Mouse (Mus musculus) fibroblast of lung, adult 2 months (primary cell): ENCODE data around the gene Cebpe.

ENCODE experiments used
- DNase-seq: peaks from one replicate; pipeline ENCODE4 v3.0.0-alpha.2; 2011; ENCODE audit warnings: low read depth

The Cebpe gene

DNA sequence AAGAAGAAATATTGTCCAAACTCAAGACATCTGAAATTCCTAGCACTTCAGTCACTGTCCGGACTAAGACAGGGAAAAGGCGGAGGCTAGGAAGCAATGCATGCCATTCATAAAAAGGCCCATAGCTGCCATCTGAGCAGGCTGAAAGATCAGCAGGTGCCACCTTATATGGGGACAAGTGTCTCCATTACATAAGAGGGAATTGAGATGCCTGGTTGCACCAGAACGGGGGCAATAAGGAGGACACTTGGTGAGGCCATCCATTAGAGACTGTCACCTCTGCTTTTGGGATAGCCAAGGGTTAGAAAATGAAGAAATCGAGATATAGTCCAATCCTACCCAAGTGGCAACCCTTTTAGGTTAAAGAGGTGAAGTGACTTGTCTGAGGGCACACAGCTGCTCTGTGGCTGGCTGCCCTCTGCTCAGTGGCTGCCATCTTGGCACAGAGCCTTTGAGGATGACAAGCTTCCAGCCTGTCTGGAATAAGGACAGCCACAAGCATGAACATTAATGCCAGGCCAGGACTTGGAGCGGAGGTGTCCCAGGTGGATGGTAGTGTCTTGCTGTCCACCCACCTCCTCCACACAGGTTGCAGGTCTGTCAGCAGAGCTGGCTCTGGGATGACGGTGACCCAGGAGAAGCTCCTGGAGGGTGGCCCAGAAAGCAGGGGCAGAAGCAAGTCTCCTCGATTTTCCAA, 8.8 kb upstream of the Cebpe start:
- no peak for DNase-seq

DNA sequence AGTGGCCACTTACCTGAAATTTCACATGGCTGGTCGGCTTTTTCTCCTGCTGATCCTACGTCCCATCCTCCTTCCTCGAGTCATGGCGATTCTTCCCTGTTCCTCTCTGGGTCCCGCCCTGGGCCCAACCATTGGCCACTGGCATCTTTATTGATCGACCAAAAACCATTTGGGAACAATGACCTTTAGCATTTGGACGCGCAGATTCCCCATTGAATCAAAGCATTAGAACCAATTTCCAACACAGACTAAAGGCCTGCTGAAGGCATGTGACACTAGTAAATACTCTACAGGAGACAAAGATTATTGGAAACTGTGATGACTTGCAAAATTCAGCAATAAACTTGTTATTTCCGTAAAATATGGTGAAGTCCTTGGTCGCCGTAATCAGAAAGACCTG, 8.1 kb upstream of the Cebpe start:
- DNase-seq: no peak

DNA sequence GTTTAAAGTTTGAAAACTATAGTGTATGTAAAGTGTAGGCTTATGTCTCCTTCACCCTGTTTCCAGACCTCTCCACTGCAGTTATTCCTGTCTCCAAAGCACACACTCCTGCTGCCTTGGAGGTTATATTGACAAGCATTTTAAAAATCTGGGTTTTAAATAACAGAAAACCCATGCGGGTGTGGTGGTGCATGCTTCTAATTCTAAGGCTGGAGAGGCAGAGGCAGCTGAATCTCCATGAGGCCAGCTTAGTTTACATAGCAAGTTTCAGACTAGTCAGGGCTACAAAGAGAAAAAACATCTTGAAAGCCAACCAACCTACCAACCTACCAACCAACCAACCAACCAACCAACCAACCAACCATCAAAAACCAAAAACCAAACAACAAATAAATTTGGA, 3.4 kb upstream of the Cebpe start:
- no peak for DNase-seq

DNA sequence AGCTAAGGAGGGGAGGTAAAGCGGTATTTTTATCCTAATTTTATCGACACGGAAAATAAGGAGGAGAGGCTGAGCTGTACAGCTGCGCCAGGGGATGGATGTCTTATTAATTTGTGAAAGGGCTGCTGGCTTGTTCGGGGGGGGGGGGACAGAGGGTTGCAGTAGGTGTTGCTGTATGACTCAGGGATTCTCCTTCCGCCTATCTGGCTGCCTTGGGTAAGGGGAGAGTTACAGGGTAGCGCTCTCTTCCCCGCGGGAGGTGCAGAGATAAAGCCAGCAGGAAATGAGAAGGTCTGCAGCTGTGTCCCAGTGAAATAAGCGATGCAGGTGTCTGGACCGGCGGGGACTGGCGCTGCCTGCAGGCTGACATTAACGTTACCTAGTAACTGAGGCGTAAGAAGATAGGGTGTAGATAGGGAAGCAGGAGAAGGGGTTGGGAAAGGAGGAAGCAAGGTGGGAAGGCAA, 2.7 kb upstream of the Cebpe start:
- no peak for DNase-seq

DNA sequence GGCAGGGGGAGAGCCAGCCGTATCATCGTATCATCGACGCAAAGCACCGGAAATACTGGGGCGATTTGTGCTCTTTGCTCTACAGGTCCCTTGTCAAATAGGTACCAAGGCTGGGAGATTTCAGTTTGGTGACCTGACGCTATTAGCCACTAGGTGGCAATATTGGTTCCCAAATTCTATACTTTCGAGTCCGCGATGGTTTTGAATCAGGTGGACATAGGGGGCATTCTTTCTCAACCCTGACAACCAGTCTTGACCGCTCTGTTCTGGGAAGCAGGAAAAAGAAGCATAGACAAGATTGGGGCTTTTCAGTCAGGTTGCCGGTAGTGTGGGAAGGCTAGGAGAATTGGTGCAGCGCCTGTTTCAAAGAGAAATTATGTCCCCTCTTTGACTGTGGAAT, 2.1 kb upstream of the Cebpe start:
- DNase-seq: peak; percentile 42

DNA sequence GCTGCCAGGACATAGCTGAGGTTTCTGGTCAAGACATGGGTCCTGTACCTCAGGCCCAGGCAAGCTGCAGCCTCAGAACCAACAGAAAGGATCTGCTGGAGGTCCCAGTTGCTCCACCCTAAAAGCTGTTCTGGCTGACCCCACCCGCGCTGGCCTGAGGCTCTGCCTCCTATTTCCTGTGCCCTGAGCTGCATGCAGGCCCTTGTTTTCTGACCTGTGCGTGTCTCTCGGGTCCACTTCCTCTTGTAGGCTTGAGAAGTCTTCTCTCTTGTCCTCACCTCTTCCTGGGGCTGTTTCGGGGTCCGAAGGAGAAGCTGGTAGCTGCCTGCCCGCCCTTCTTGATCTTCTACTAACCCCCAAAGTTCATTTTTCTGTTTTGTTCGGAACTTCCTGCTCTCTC, 887 bp upstream of the Cebpe start:
- no peak for DNase-seq

DNA sequence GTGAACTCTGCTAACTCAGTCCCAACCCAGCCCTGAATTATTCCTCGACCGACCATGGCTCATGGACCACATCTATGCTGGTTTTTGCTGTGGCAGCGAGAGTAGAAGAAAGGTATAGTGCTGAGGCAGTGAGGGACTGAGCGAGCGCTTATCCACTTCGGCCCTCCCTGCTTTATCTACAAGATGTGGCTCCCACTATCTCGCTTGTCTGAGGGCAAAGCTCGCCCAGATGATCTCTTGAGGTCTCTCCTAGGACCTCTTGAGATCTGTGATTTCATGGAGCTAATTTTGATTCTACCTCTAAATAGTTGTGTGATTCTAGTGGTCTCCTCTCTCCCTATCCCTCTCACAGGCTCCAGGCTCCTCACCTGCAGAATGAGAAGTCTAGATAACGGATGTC, 2.9 kb downstream of the Cebpe start:
- no peak for DNase-seq

DNA sequence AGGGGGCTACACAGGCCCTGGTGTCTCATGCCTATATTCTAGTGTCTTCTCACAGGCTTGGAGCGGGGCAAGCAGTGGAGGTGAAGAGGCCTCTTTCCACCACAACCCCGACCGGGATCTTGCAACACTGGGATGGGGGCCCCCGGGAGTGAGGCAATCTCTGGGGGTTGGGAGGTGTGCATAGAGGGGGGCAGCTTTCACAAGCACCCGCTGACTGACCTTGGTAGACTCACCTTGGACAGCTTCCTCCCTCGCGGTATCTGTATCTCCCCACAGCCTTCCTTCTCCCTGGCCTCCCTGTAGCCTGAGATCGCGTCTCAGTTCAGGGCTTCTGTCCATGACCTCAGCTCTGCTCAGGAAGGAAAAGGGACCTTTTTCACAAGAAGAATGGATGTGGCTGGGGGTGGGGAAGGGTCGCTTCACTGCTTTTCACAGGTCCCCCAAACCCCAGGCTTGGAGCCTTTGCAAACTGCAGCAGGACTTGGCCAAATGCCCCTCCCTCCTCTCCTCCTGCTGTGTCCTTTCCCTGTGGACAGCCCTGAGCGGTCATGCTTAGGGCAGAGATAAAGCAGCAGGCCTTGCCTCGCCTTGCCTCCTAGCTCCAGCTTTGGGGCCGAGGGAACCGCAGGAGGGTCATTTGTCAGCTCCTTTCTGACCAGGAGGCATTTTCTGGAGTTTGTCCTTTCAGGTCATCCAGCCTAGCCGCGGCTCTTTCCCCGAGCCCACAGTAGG, 5.2 kb downstream of the Cebpe start:
- no peak for DNase-seq

DNA sequence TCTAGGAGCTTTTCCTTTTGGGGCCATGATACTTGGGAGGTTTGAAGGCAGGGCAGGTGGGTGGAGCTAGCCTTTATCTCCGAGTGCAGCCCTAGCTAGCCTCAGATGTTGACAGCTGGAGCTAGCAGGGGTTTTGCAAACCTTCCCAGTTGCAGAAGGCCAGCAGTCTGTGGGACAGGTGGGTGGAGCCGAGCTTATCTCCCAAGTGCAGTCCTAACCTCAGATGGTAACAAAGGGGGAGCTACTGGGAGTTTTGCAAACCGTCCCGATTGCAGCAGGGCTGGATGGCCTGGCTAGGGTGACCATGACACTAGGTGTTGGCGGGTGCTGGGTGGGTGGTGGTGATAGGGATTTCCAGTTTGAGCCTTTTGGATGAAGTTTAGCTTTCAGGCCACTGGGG, 6.1 kb downstream of the Cebpe start:
- no peak for DNase-seq

DNA sequence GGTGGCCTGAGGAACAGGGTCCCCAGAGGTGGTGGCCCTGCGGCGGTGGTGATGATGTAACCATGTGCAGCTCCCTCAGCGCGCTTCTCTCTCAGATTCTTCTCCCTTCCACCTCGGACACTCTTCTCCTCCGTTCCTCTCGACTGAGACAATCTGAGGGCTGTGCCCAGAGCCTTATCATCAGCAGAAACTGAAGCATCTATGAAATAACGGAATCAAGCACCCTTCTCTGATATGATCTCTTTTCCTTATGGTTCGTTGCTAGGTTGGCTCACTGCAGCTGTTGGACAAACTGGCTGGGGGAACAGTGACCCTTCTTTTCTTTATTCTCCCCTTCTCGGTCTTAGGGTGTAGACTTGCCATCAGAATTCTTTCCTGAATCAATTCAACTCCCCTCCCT, 8.8 kb downstream of the Cebpe start:
- no peak for DNase-seq

DNA sequence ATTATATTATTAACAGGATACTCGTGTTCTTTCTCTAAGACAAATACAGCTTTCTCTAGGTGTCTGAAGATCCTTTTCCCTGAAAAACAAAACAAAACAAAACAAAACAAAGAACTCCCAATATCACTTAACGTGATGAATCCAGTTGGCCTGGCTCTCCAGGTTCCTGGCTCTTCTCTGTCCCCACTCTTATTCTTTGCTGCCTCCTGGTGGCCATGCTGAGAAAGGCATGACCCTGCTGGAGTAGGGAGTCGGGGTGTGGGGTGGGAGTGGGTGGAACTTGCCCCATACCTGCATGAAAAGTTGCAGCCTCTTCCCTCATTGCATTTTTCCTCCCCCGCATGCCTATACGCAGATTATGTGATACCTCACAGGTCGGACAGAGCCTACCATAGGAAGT, 10.7 kb downstream of the Cebpe start:
- DNase-seq: peak; percentile 36

DNA sequence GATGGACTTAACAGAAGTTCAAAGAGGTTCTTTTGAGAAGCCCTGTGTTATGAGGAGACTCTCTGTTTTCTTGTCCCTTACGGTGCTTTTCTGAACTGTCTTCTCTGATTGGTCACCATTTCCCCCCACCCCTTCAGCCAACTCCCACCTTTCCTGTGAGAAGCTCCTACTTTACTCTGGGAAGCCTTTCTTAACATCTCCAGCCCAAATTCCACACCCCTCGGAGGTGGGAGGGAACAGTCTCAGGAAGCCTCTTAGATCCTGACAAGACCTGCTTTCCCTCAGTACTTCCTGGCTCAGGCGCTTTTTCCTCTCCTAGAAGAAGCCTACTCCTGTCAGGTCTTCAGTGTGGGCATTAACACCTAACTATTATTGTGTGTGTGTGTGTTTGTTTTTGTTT, 12.4 kb downstream of the Cebpe start:
- DNase-seq: no peak

DNA sequence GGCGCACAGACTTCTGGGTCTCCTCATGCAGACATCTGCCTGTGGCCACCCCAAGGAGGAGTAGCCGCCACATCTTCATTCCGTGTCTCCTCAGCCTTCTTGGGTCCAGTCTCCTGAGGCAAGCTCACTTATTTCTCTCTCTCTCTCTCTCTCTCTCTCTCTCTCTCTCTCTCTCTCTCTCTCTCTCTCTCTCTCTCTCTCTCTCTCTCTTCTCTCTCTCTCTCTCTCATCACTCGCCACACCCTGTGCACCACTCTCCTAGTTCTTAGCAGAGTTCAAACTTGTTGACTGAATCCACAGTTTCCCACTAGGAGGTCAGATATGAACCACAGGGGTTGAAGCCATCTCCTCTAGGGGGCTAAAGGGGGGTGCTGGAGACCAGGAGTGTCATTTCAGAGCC, 13.2 kb downstream of the Cebpe start, which contains the start of gene Gm29776:
Gm29776 (minus strand) TSS at position 101 of the 400 bp plus-strand sequence.
- DNase-seq: no peak

DNA sequence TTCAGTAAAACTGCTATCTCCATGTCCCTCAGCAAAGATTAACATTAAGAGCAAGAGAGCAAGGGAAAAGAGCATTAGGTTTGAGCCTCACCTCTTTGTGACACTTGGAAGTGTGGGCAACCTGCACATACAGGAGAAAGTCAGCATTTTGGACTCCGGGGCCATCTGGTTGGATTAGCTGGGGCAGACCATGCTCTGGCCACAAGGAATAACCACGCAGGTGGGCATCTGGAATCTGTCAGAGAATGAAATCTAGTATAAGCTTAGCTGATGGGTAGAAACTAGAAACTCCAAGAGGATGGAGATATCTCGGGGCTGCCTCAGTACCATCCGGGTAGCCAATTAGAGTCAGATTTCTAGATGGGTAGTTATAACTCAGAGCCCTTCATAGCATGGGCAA, 15.2 kb downstream of the Cebpe start:
- no peak for DNase-seq

DNA sequence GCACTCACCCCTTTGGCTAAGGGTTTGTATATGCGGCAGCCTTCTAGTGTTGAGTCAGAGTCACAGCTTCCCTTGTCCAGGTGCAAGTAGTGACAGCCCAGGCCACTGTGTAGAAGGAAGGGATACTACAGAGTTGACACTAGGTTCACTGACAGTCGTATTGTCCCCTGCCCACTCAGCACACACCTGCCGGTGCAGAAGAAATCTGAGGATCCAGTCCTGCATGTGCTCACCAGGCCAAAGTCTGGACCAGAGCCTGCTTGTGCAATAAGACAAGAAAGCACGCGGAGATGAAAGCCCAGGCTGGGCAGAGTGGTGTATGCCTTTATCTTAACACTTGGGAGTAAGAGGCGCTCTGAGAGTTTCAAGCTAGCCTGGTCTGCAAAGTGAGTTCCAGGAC, 16.9 kb downstream of the Cebpe start:
- no peak for DNase-seq

DNA sequence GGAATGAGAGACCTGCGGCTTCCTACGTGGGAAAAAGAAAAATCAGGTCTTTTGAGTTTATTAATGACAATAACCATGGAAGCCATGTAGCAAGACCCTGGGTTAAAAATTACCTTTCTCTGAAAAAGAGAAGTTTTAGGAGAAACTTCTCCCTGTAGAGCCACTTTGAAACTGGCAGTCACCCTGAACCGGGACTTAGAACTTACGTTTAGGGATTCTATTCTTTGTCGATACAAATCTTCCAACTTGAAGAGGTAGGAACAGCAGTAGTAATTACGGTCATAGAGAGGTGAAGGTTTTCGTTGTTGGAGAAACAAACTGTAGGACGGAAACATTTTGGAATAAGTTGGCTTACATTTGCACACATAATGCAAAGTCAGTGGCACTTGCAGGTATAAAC, 24.7 kb downstream of the Cebpe start:
- DNase-seq: no peak

DNA sequence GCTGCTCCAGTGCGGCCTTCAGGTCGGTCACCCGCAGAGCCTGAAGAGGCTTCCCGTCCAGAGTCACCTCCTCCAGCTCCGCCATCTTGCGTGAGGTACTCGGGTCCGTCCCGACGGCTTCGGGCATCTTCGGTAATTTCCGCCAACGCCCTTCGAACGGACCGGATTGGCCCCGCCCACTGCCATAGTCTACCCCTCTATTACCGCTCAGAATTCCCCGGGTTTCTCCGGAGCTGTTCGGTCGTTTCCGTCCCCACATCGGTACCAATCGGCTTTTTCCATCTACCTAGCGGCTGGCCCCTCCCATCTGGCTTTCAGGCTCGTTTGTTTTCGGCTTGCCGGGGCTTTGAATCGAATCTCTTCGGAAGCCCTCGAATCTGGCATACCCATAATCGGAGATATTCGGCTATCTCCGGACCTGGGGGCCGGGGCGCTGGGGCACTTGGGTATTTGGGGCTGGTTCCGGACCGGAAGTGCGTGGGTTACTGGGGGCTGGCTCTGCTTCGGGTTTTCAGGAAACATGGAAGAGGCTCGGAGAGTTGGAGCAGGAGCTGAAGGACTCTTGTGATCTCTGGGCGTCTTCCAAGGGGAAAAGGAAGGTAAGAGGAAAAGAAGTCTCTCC, 25.3 kb downstream of the Cebpe start, which contains the start of gene Acin1:
Acin1 (minus strand) TSS at position 410 of the 622 bp plus-strand sequence.
- peak; percentile 99 for DNase-seq

DNA sequence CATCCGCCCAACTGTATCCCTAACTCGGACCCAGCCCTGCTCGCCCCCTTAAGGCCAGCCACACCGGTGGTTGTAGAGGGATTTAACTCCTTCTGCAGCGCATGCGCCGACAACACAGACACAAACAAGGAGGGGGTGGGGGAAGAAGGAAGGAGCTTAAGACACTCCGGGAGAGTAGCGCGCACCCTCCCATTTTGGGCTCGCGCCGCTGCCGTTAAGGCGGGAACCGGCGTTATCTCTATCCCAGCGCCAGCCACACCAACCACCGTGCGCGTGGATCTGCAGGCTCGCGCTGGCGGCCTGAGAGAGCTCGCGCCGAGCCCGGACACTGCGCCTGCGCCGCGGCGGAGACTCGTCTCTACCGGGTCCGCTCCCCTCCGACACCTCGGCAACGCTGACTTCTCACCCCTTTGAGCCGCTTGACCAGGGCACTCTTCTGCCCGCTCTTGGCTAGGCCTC, 25.9 kb downstream of the Cebpe start, which contains the start of gene 1700123O20Rik:
1700123O20Rik (plus strand) TSS at position 154 of the 459 bp plus-strand sequence.
- DNase-seq: peak; percentile 71

DNA sequence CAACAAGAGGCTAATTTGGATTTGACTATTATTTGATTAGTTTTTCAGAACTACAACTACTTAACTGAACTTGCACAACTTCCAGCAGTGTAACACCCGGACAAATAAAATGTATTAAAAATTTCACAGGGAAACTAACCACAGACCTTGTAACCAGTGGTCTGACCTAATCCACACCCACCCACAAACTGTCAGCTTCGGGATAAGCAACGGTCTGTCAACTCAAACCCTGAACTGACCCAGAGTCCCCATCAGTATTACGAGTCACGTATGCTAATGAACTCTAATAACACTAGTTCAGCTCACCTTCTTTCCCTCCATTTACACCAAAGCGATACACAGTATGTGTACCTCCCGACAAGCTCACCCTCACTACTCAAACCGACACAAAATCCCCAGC, 26.5 kb downstream of the Cebpe start:
- no peak for DNase-seq

DNA sequence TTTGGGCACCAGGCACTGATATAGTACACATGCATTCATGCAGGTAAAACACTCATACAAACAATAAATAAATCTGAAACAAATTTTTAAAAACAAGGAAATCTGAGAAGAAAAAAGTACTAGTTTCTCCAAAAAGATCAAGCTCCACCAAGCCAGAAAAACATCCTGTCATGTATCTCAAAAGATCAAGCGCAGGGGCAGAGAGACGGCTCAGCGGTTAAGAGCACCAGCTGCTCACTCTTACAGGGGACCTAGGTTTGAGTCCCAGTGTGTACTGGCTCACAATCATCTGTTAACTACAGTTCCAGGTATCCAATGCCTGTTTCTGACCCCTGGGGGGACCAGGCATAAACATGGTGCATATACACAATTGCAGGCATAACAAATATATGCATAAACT, 29.6 kb downstream of the Cebpe start:
- no peak for DNase-seq

DNA sequence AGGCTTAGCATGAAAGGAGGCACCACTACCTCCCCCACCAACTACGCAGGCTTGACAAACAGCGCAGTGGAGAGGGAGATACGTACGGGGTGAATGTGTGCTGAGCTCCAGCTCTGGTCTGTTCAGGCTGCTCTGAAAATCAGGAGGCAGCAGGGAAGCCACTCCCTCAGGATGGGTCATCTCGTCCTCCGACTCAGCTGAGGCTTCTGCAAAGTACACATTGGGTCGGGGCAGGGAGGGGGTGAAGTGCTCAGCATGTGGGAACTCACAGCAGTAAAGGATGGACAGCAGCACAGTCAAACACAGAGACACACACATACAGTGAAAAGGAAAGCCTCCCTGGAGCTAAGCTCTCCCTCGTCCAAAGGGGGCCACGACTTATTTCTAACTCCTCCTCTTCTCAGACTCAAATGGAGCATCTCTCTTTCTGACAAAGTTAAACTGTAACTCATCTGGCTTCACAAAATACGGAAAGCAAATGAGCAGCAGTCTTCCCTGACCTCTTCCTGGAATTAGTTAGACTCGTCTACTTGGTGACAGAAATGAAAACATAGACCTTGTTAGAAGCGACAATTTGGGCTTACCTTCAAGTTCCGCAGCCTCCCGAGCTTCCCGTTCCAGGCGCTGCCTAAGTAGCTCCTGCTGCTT, 33.2 kb downstream of the Cebpe start:
- no peak for DNase-seq

DNA sequence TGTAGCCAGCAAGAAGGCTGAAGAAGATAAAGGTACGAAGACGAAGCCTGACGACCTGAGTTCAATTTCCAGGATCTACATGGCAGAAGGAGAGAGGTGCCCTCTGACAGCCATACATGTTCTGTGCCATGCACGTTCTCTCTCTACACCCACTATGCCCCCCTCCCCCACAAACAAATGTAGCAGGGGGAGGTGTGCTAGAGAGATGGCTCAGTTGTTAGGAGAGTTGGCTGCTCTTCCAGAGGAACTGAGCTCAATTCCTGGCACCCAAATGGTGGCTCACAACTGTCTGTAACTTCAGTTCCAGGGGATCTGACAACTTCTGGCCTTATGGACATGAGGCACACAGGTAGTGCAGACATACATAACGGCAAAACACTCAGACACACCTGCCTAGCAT, 35.7 kb downstream of the Cebpe start:
- DNase-seq: no peak
